Mouse (Mus musculus): Measurements from ENCODE around the gene Lingo1. TPM values are rescaled to one million over a fixed set of nuclear protein-coding genes. Genes with fewer than 3 reads are reported as not detected.

Lingo1 gene
- total and polyA plus RNA-seq, 2 experiments: under 0.01 to 0.27 TPM

DNA sequence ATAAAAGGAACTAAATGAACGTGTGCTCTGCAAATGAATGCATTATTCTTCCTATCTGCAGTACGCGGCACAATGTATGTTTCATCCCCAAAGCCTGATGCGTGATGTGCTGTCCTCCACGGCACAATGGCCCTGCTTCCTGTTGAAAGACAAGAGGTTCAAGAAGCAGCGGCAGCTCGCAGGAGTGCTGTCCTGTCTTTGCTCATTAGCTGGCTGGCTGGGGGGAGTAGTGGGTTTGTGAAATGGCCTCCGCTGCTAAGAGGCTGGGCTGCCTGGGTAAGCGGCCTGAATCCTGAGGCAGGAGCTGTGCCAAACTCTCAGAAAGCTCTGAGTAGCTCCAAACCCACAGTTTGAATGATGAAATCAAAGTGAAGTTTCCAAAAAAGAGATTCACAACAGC lies 31.9 kb upstream of the Lingo1 start:
- TF ChIP-seq POLR2A (IDR thresholded peaks at IDR 0.05; ENCODE audit: extremely low read depth, insufficient read depth, low read length): no peak
- TF ChIP-seq CTCF (IDR thresholded peaks at IDR 0.05; ENCODE audit: low read depth, low read length): no peak
- no peaks in the 10 kb centered on the region for H3K36me3 ChIP-seq (ENCODE audit: control insufficient read depth, insufficient read depth, low read length)
- no peaks in the 10 kb centered on the region for H3K79me2 ChIP-seq (ENCODE audit: control insufficient read depth, insufficient read depth, low read length)
- no peak overlapping the region for H3K4me3 ChIP-seq (ENCODE audit: insufficient read depth, low read depth, low read length)
- no peak overlapping the region for H3K27ac ChIP-seq (replicated peaks; ENCODE audit: insufficient read depth, low read depth, low read length)
- DNase-seq (ENCODE audit: extremely low read depth, low read depth, low spot score): no peak
- WGBS: 62% methylated on average over 9 of the region's 9 CpGs
- H3K9ac ChIP-seq (ENCODE audit: low read depth, low read length): no peak overlapping the region
- 0 out of 2 replicates have a peak, but pooled peaks cover 4% of the 10 kb centered on the region for H3K27me3 ChIP-seq (ENCODE audit: control insufficient read depth, insufficient read depth, low read length)
- no peaks in the 10 kb centered on the region for H3K4me1 ChIP-seq (ENCODE audit: control insufficient read depth, insufficient read depth, low read length)

DNA sequence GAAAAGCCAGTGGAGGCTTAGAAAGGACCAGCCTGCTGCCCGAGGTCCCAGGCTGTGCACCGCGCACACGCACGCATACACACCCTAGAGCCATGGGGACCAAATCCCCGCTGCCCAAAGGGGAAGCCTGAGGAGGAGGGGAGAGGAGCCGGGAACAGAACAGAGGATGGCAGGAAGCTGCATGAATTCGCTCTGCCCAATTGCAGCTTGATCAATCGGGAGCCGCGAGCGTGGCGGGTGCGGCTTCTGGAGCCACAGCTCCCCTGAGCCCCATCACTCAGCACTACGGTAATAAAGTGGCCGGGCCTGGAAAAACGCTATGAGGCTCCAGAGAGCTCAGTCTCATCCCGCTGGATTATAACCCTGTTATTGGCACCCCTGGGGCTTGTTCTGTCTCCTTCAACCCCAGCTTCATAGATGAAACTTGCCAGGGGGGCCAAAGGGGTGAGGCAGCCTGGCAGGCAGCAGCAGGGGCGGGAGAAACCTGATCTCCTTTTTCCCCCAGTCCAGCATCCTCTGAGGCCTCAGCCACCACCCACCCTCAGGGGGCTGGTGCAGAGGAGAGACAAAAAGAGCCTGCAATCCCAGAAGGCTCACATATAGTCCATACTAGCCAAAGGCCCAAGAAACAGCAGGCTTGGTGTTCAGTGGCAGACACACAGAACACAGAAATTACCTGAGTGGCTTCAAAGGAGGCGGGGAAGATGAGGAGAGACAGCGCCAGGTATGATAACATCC lies 29.4 kb upstream of the Lingo1 start:
- Histone ChIP-seq H3K9ac (ENCODE audit: low read depth, low read length) (no peak overlapping the region), H3K36me3 (ENCODE audit: control insufficient read depth, insufficient read depth, low read length) (no peaks in the 10 kb centered on the region), H3K4me1 (ENCODE audit: control insufficient read depth, insufficient read depth, low read length) (no peaks in the 10 kb centered on the region), H3K79me2 (ENCODE audit: control insufficient read depth, insufficient read depth, low read length) (no peaks in the 10 kb centered on the region), H3K27ac (replicated peaks; ENCODE audit: insufficient read depth, low read depth, low read length) (no peak overlapping the region), H3K27me3 (ENCODE audit: control insufficient read depth, insufficient read depth, low read length) (0 out of 2 replicates have a peak, but pooled peaks cover 4% of the 10 kb centered on the region), H3K4me3 (ENCODE audit: insufficient read depth, low read depth, low read length) (no peak overlapping the region)
- DNase-seq (ENCODE audit: extremely low read depth, low read depth, low spot score): no peak
- TF ChIP-seq POLR2A (IDR thresholded peaks at IDR 0.05; ENCODE audit: extremely low read depth, insufficient read depth, low read length) (no peak), CTCF (IDR thresholded peaks at IDR 0.05; ENCODE audit: low read depth, low read length) (no peak)
- WGBS: 24% methylated on average over 21 of the region's 21 CpGs

DNA sequence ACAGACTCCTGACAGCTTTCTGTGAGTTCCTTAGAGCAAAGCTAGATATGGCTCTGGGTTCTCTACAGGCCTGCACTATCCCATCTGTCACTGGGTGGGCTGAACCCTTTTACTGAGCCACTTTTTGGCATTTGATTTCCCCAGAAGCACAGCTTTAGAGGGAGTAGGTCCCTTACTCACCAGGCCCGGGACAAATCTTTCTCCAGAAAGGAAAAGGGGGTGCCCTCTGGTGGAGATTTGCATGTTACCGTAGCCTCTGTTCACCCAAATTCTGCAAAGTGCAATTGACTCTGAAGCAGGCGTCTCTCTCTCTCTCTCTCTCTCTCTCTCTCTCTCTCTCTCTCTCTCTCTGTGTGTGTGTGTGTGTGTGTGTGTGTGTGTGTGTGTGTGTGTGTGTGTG lies 28.6 kb upstream of the Lingo1 start:
- no peak overlapping the region for H3K9ac ChIP-seq (ENCODE audit: low read depth, low read length)
- TF ChIP-seq CTCF (IDR thresholded peaks at IDR 0.05; ENCODE audit: low read depth, low read length) (no peak), POLR2A (IDR thresholded peaks at IDR 0.05; ENCODE audit: extremely low read depth, insufficient read depth, low read length) (no peak)
- DNase-seq (ENCODE audit: extremely low read depth, low read depth, low spot score): no peak
- no peaks in the 10 kb centered on the region for H3K79me2 ChIP-seq (ENCODE audit: control insufficient read depth, insufficient read depth, low read length)
- H3K27ac ChIP-seq (replicated peaks; ENCODE audit: insufficient read depth, low read depth, low read length): no peak overlapping the region
- no peaks in the 10 kb centered on the region for H3K36me3 ChIP-seq (ENCODE audit: control insufficient read depth, insufficient read depth, low read length)
- H3K4me1 ChIP-seq (ENCODE audit: control insufficient read depth, insufficient read depth, low read length): no peaks in the 10 kb centered on the region
- H3K27me3 ChIP-seq (ENCODE audit: control insufficient read depth, insufficient read depth, low read length): 0 out of 2 replicates have a peak, but pooled peaks cover 4% of the 10 kb centered on the region
- WGBS: 13% methylated on average over 3 of the region's 3 CpGs
- H3K4me3 ChIP-seq (ENCODE audit: insufficient read depth, low read depth, low read length): no peak overlapping the region

GRCm38 (mm10) chr9:56810916-56811315 lies 14.6 kb upstream of the Lingo1 start:
- Histone ChIP-seq H3K27ac (replicated peaks; ENCODE audit: insufficient read depth, low read depth, low read length) (no peak overlapping the region), H3K4me1 (ENCODE audit: control insufficient read depth, insufficient read depth, low read length) (no peaks in the 10 kb centered on the region), H3K36me3 (ENCODE audit: control insufficient read depth, insufficient read depth, low read length) (no peaks in the 10 kb centered on the region), H3K27me3 (ENCODE audit: control insufficient read depth, insufficient read depth, low read length) (no peaks in the 10 kb centered on the region), H3K79me2 (ENCODE audit: control insufficient read depth, insufficient read depth, low read length) (no peaks in the 10 kb centered on the region), H3K4me3 (ENCODE audit: insufficient read depth, low read depth, low read length) (no peak overlapping the region), H3K9ac (ENCODE audit: low read depth, low read length) (no peak overlapping the region)
- 81% methylated on average over 1 of the region's 1 CpGs for WGBS
- no peak for TF ChIP-seq POLR2A (IDR thresholded peaks at IDR 0.05; ENCODE audit: extremely low read depth, insufficient read depth, low read length)
- no peak for TF ChIP-seq CTCF (IDR thresholded peaks at IDR 0.05; ENCODE audit: low read depth, low read length)
- no peak for DNase-seq (ENCODE audit: extremely low read depth, low read depth, low spot score)

- DNase-seq (ENCODE audit: extremely low read depth, low read depth, low spot score): no peak
- no peaks in the 10 kb centered on the region for H3K4me1 ChIP-seq (ENCODE audit: control insufficient read depth, insufficient read depth, low read length)
- H3K27me3 ChIP-seq (ENCODE audit: control insufficient read depth, insufficient read depth, low read length): no peaks in the 10 kb centered on the region
- no peaks in the 10 kb centered on the region for H3K79me2 ChIP-seq (ENCODE audit: control insufficient read depth, insufficient read depth, low read length)
- TF ChIP-seq CTCF (IDR thresholded peaks at IDR 0.05; ENCODE audit: low read depth, low read length): no peak
- no peak overlapping the region for H3K27ac ChIP-seq (replicated peaks; ENCODE audit: insufficient read depth, low read depth, low read length)
- H3K36me3 ChIP-seq (ENCODE audit: control insufficient read depth, insufficient read depth, low read length): no peaks in the 10 kb centered on the region
- H3K4me3 ChIP-seq (ENCODE audit: insufficient read depth, low read depth, low read length): no peak overlapping the region
- H3K9ac ChIP-seq (ENCODE audit: low read depth, low read length): no peak overlapping the region
- 78% methylated on average over 6 of the region's 6 CpGs for WGBS
Measured at GRCm38 (mm10) chr9:56807990-56808389, 11.7 kb upstream of the Lingo1 start.

- no peak for DNase-seq (ENCODE audit: extremely low read depth, low read depth, low spot score)
- TF ChIP-seq CTCF (IDR thresholded peaks at IDR 0.05; ENCODE audit: low read depth, low read length): no peak
- TF ChIP-seq POLR2A (IDR thresholded peaks at IDR 0.05; ENCODE audit: extremely low read depth, insufficient read depth, low read length): no peak
- no peaks in the 10 kb centered on the region for H3K36me3 ChIP-seq (ENCODE audit: control insufficient read depth, insufficient read depth, low read length)
- 81% methylated on average over 7 of the region's 7 CpGs for WGBS
- no peaks in the 10 kb centered on the region for H3K27me3 ChIP-seq (ENCODE audit: control insufficient read depth, insufficient read depth, low read length)
- H3K79me2 ChIP-seq (ENCODE audit: control insufficient read depth, insufficient read depth, low read length): no peaks in the 10 kb centered on the region
- H3K4me3 ChIP-seq (ENCODE audit: insufficient read depth, low read depth, low read length): no peak overlapping the region
- no peaks in the 10 kb centered on the region for H3K4me1 ChIP-seq (ENCODE audit: control insufficient read depth, insufficient read depth, low read length)
- H3K27ac ChIP-seq (replicated peaks; ENCODE audit: insufficient read depth, low read depth, low read length): no peak overlapping the region
- no peak overlapping the region for H3K9ac ChIP-seq (ENCODE audit: low read depth, low read length)
Measured at GRCm38 (mm10) chr9:56803146-56803545, 6.9 kb upstream of the Lingo1 start.

Measured in liver, adult 2 months (tissue).